In the genomic region with DNA sequence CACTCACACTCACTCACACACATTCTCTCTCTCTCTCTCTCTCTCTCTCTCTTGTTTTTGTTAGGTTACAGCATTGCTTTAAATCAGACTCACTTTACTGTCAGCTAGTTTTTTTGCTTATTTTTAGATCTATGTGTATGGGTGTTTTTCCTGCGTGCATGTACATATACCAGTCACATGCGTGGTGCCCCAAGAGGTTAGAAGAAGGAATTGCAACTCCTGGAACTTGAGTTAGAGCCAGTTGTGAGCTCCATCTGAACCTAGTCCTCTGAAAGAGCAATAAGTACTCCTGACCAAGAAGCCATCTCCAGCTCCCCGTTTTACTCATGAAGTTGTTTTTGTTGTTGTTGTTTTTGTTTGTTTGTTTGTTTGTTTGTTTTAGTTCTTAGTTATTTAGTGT, we compare ENCODE assay signal across 8 mouse cellular contexts. TPM values are rescaled to one million over a fixed set of nuclear protein-coding genes. Genes with fewer than 3 reads are reported as not detected.
DNase-seq lines count a peak whose midpoint lies in the region; ATAC-seq and TF ChIP-seq lines count a peak whose summit lies in the region.
"Had no signal": no experiment of that assay in that cellular context is flagged by ENCODE, and none has a peak within 500 bp of the region (broad histone marks: within the 10 kb centered on the region; RNA-seq: fewer than 3 reads in every experiment).

No protein-coding gene starts in this region.

- H3K9me3 ChIP-seq in hindbrain, postnatal 0 days (ENCODE audit: low read length) = no peaks in the 10 kb centered on the region
- no peaks in the 10 kb centered on the region for H3K9me3 ChIP-seq in hindbrain, embryonic 16.5 days (ENCODE audit: control insufficient read depth, low read length)
- no peaks in the 10 kb centered on the region for H3K9me3 ChIP-seq in MEL (replicated peaks; ENCODE audit: insufficient read depth, low read length)
- no peaks in the 10 kb centered on the region for H3K9me3 ChIP-seq in limb, embryonic 10.5 days (replicated peaks)
- H3K9me3 ChIP-seq: lung, embryonic 15.5 days had no signal

- no peak overlapping the region for H3K27ac ChIP-seq in hindbrain, postnatal 0 days
- no peak overlapping the region for H3K27ac ChIP-seq in hindbrain, embryonic 16.5 days (ENCODE audit: low read depth, low read length)
- H3K27ac ChIP-seq in MEL (ENCODE audit: control insufficient read depth, low read depth, low read length) = no peak overlapping the region
- no peak overlapping the region for H3K27ac ChIP-seq in limb, embryonic 10.5 days
- H3K27ac ChIP-seq: lung, embryonic 15.5 days had no signal

- no peak overlapping the region for H3K9ac ChIP-seq in hindbrain, postnatal 0 days (replicated peaks; ENCODE audit: low read length)
- H3K9ac ChIP-seq in hindbrain, embryonic 16.5 days (ENCODE audit: low read depth, low read length) = no peak overlapping the region
- H3K9ac ChIP-seq in MEL (ENCODE audit: control insufficient read depth, low read depth, low read length, poor library complexity, severe bottlenecking) = no peak overlapping the region
- H3K9ac ChIP-seq: lung, embryonic 15.5 days had no signal

- ATAC-seq in hindbrain, postnatal 0 days = no peak
- no peak for ATAC-seq in hindbrain, embryonic 16.5 days

- peaks cover 14% of the 10 kb centered on the region for H3K36me3 ChIP-seq in hindbrain, postnatal 0 days (ENCODE audit: insufficient read depth, low read length)
- peaks cover 7% of the 10 kb centered on the region; the same call in 1 of the 2 replicates for H3K36me3 ChIP-seq in hindbrain, embryonic 16.5 days (ENCODE audit: control insufficient read depth, insufficient read depth, low read length)
- peaks cover 0 to 37% of the 10 kb centered on the region in 2 experiments; a peak in 3 of 4 replicates for H3K36me3 ChIP-seq in MEL (ENCODE audit: control insufficient read depth in 1 of 2, insufficient read depth in 2 of 2, low read length in 2 of 2)
- peaks cover 64% of the 10 kb centered on the region for H3K36me3 ChIP-seq in limb, embryonic 10.5 days

- H3K4me2 ChIP-seq in hindbrain, postnatal 0 days (ENCODE audit: low read depth, low read length) = no peak overlapping the region
- no peak overlapping the region for H3K4me2 ChIP-seq in hindbrain, embryonic 16.5 days (ENCODE audit: low read length)
- H3K4me2 ChIP-seq: lung, embryonic 15.5 days had no signal

- H3K4me3 ChIP-seq in hindbrain, postnatal 0 days (ENCODE audit: low read length) = no peak overlapping the region
- no peak overlapping the region for H3K4me3 ChIP-seq in hindbrain, embryonic 16.5 days (ENCODE audit: low read length)
- H3K4me3 ChIP-seq in MEL (ENCODE audit: control insufficient read depth in 1 of 2, insufficient read depth in 1 of 2, low read depth in 2 of 2, low read length in 2 of 2) = no peak overlapping the region
- no peak overlapping the region for H3K4me3 ChIP-seq in limb, embryonic 10.5 days
- H3K4me3 ChIP-seq: lung, embryonic 15.5 days had no signal

- TF ChIP-seq EP300 in MEL (IDR thresholded peaks at IDR 0.05; ENCODE audit: low read depth in 1 of 2, low read length in 2 of 2) = no peak

- H3K4me1 ChIP-seq in hindbrain, postnatal 0 days (ENCODE audit: insufficient read depth, low read length) = no peaks in the 10 kb centered on the region
- no peaks in the 10 kb centered on the region for H3K4me1 ChIP-seq in hindbrain, embryonic 16.5 days (ENCODE audit: control insufficient read depth, insufficient read depth, low read depth, low read length)
- H3K4me1 ChIP-seq in MEL (ENCODE audit: control insufficient read depth in 1 of 2, insufficient read depth in 2 of 2, low read length in 2 of 2) = no peaks in the 10 kb centered on the region
- H3K4me1 ChIP-seq in limb, embryonic 10.5 days = no peaks in the 10 kb centered on the region
- H3K4me1 ChIP-seq: lung, embryonic 15.5 days had no signal

- peak; percentile 64 for TF ChIP-seq CTCF in hindbrain, postnatal 0 days (IDR thresholded peaks at IDR 0.05; ENCODE audit: low read depth)
- TF ChIP-seq CTCF in MEL (IDR thresholded peaks at IDR 0.05 in 2 of 3, conservative IDR thresholded peaks at IDR 0.05 in 1 of 3; ENCODE audit: control insufficient read depth in 1 of 3, insufficient read depth in 1 of 3, low read depth in 2 of 3, low read length in 3 of 3, poor library complexity in 1 of 3, severe bottlenecking in 1 of 3) = peak; percentile 21 to 66 (median 52); a peak in 4 of 6 replicates

- no peaks in the 10 kb centered on the region for H3K27me3 ChIP-seq in hindbrain, postnatal 0 days (ENCODE audit: insufficient read depth, low read length)
- no peaks in the 10 kb centered on the region for H3K27me3 ChIP-seq in hindbrain, embryonic 16.5 days (replicated peaks; ENCODE audit: control insufficient read depth, insufficient read depth, low read length)
- H3K27me3 ChIP-seq in MEL (ENCODE audit: control insufficient read depth in 1 of 2, insufficient read depth in 2 of 2, low read length in 2 of 2) = no peaks in the 10 kb centered on the region
- no peaks in the 10 kb centered on the region for H3K27me3 ChIP-seq in limb, embryonic 10.5 days (ENCODE audit: low read depth, poor library complexity, severe bottlenecking)
- H3K27me3 ChIP-seq: lung, embryonic 15.5 days had no signal

- no peak for TF ChIP-seq POLR2A in MEL (IDR thresholded peaks at IDR 0.05; ENCODE audit: control insufficient read depth in 1 of 2, insufficient read depth in 1 of 2, low read depth in 1 of 2, low read length in 2 of 2, poor library complexity in 1 of 2)

- peaks cover 27% of the 10 kb centered on the region for H3K79me2 ChIP-seq in MEL (ENCODE audit: control insufficient read depth, insufficient read depth, low read length, poor library complexity)

- DNase-seq in hindbrain, postnatal 0 days (ENCODE audit: low spot score) = peak; percentile 68
- DNase-seq in CD4-positive helper T cell, adult 2 months (ENCODE audit: low read depth, low spot score) = peak; percentile 72
- DNase-seq in MEL (ENCODE audit: low read depth, low spot score) = peak; percentile 70
- DNase-seq in kidney, postnatal 14 days = peak; percentile 36
- DNase-seq in right cerebral cortex, postnatal 14 days = no peak
- DNase-seq in limb, embryonic 10.5 days (ENCODE audit: low spot score) = no peak

- no peak for TF ChIP-seq RAD21 in MEL (IDR thresholded peaks at IDR 0.05; ENCODE audit: low read depth, low read length)

- WGBS in hindbrain, postnatal 0 days = 82% methylated on average over 3 of the region's 3 CpGs
- 85% methylated on average over 3 of the region's 3 CpGs for WGBS in hindbrain, embryonic 16.5 days
- WGBS in limb, embryonic 10.5 days = 91% methylated on average over 3 of the region's 3 CpGs

TF ChIP-seq in MEL, 35 proteins besides CTCF, POLR2A, EP300 and RAD21 (continues in another document):
- TF ChIP-seq POLR2AphosphoS5 (IDR thresholded peaks at IDR 0.05; ENCODE audit: borderline replicate concordance, low read depth, low read length) = no peak
- no peak for TF ChIP-seq TAL1 (IDR thresholded peaks at IDR 0.05; ENCODE audit: low read length)
- TF ChIP-seq TCF12 (IDR thresholded peaks at IDR 0.05; ENCODE audit: low read depth, low read length) = no peak

RNA-seq across cellular contexts. Expression of a gene that starts 24.0 kb away (rescaled TPM):
- 2.1 TPM in 1 of 2 replicates, not detected in the other for total RNA-seq in hindbrain, postnatal 0 days (2014; rRNA removed)
- polyA plus RNA-seq in hindbrain, postnatal 0 days (2015; fragmentation: Nextera tagmentation; extraction: Ambion mirVana) = 1.3 and 1.4 TPM in 2 replicates
- 0.75 and 1.4 TPM in 2 replicates for polyA plus RNA-seq in hindbrain, embryonic 16.5 days (2015; fragmentation: Nextera tagmentation; extraction: Ambion mirVana)
- not detected in 2 replicates for total RNA-seq in MEL (2012; rRNA removed)
- under 1 TPM in 1 of 2 experiments, not detected in 1; 0.63 TPM for polyA plus RNA-seq in MEL (2012; ENCODE audit: insufficient read depth in 1 of 2, insufficient read length in 2 of 2, low read depth in 1 of 2, low replicate concordance in 2 of 2, missing spikeins in 1 of 2)
- polyA plus RNA-seq in limb, embryonic 10.5 days (2016; fragmentation: Nextera tagmentation; extraction: Ambion mirVana) = 0.39 and 0.69 TPM in 2 replicates

RNA-seq across cellular contexts. Expression of a gene that starts 24.8 kb away (rescaled TPM):
- total RNA-seq in hindbrain, postnatal 0 days (2014; rRNA removed) = 27.4 and 35.9 TPM in 2 replicates
- polyA plus RNA-seq in hindbrain, postnatal 0 days (2015; fragmentation: Nextera tagmentation; extraction: Ambion mirVana) = 87.4 and 88.1 TPM in 2 replicates
- 92.7 and 93.4 TPM in 2 replicates for polyA plus RNA-seq in hindbrain, embryonic 16.5 days (2015; fragmentation: Nextera tagmentation; extraction: Ambion mirVana)
- total RNA-seq in MEL (2012; rRNA removed) = 36.4 and 40.7 TPM in 2 replicates
- 100 to 1,000 TPM in 1 of 2 experiments, 10 to 100 TPM in 1; 87.1 to 670 TPM for polyA plus RNA-seq in MEL (2012; ENCODE audit: insufficient read depth in 1 of 2, insufficient read length in 2 of 2, low read depth in 1 of 2, low replicate concordance in 2 of 2, missing spikeins in 1 of 2)
- polyA plus RNA-seq in limb, embryonic 10.5 days (2016; fragmentation: Nextera tagmentation; extraction: Ambion mirVana) = 132 and 157 TPM in 2 replicates

RNA-seq across cellular contexts. Expression of a gene that starts 24.9 kb away (rescaled TPM):
- 1.8 and 6.0 TPM in 2 replicates for total RNA-seq in hindbrain, postnatal 0 days (2014; rRNA removed)
- polyA plus RNA-seq in hindbrain, postnatal 0 days (2015; fragmentation: Nextera tagmentation; extraction: Ambion mirVana) = 29.1 and 30.5 TPM in 2 replicates
- 22.0 and 22.1 TPM in 2 replicates for polyA plus RNA-seq in hindbrain, embryonic 16.5 days (2015; fragmentation: Nextera tagmentation; extraction: Ambion mirVana)
- 7.9 and 9.5 TPM in 2 replicates for total RNA-seq in MEL (2012; rRNA removed)
- 10 to 100 TPM in 1 of 2 experiments, not detected in 1; 62.7 TPM for polyA plus RNA-seq in MEL (2012; ENCODE audit: insufficient read depth in 1 of 2, insufficient read length in 2 of 2, low read depth in 1 of 2, low replicate concordance in 2 of 2, missing spikeins in 1 of 2)
- 0.33 and 0.51 TPM in 2 replicates for polyA plus RNA-seq in limb, embryonic 10.5 days (2016; fragmentation: Nextera tagmentation; extraction: Ambion mirVana)

RNA-seq across cellular contexts. Expression of a gene that starts 39.7 kb away (rescaled TPM):
- 25.8 and 39.3 TPM in 2 replicates for total RNA-seq in hindbrain, postnatal 0 days (2014; rRNA removed)
- polyA plus RNA-seq in hindbrain, postnatal 0 days (2015; fragmentation: Nextera tagmentation; extraction: Ambion mirVana) = 82.1 and 88.2 TPM in 2 replicates
- 91.7 and 96.4 TPM in 2 replicates for polyA plus RNA-seq in hindbrain, embryonic 16.5 days (2015; fragmentation: Nextera tagmentation; extraction: Ambion mirVana)
- 7.5 and 9.3 TPM in 2 replicates for total RNA-seq in MEL (2012; rRNA removed)
- 10 to 100 TPM in 1 of 2 experiments, not detected in 1; 53.9 TPM for polyA plus RNA-seq in MEL (2012; ENCODE audit: insufficient read depth in 1 of 2, insufficient read length in 2 of 2, low read depth in 1 of 2, low replicate concordance in 2 of 2, missing spikeins in 1 of 2)
- polyA plus RNA-seq in limb, embryonic 10.5 days (2016; fragmentation: Nextera tagmentation; extraction: Ambion mirVana) = 66.1 and 74.3 TPM in 2 replicates

RNA-seq across cellular contexts. Expression of a gene that starts 39.8 kb away (rescaled TPM):
- total RNA-seq in hindbrain, postnatal 0 days (2014; rRNA removed) = 67.6 and 84.6 TPM in 2 replicates
- polyA plus RNA-seq in hindbrain, postnatal 0 days (2015; fragmentation: Nextera tagmentation; extraction: Ambion mirVana) = 74.4 and 75.5 TPM in 2 replicates
- polyA plus RNA-seq in hindbrain, embryonic 16.5 days (2015; fragmentation: Nextera tagmentation; extraction: Ambion mirVana) = 62.5 and 63.8 TPM in 2 replicates
- 12.3 and 13.7 TPM in 2 replicates for total RNA-seq in MEL (2012; rRNA removed)
- 10 to 100 TPM in 1 of 2 experiments, not detected in 1; 20.5 TPM for polyA plus RNA-seq in MEL (2012; ENCODE audit: insufficient read depth in 1 of 2, insufficient read length in 2 of 2, low read depth in 1 of 2, low replicate concordance in 2 of 2, missing spikeins in 1 of 2)
- polyA plus RNA-seq in limb, embryonic 10.5 days (2016; fragmentation: Nextera tagmentation; extraction: Ambion mirVana) = 11.8 and 12.2 TPM in 2 replicates

Comparison
In these comparisons a context has a peak if more than half of its experiments do, and no peak if none do; other contexts are left out.
1. DNase-seq: peak in hindbrain, postnatal 0 days (single experiment), CD4-positive helper T cell, adult 2 months (single experiment), MEL (single experiment) and kidney, postnatal 14 days (single experiment); none in right cerebral cortex, postnatal 14 days (single experiment) and limb, embryonic 10.5 days (single experiment).
2. RNA of a gene that starts 24.9 kb away (polyA plus RNA-seq): 62.7 TPM in MEL, 29.1 to 30.5 TPM in hindbrain, postnatal 0 days and 22.0 to 22.1 TPM in hindbrain, embryonic 16.5 days; 0.33 to 0.51 TPM in limb, embryonic 10.5 days; every median in the first group is over 10 times any median in the second.